Mouse (Mus musculus): ENCODE results near the gene Cyb5r4. TPM values are rescaled to one million over a fixed set of nuclear protein-coding genes. Genes with fewer than 3 reads are reported as not detected.
"Not testable (repeated sequence)": the region's sequence is repeated elsewhere in the genome, so short reads cannot be mapped to it uniquely, and the experiment has no call there.

The Cyb5r4 gene
- polyA plus RNA-seq, 1 experiment from 2014 or later: 110 TPM

- H3K36me3 ChIP-seq (ENCODE audit: control insufficient read depth, insufficient read depth, low read length): no peaks in the 10 kb centered on the region
- ATAC-seq (replicated peaks; ENCODE audit: low FRiP score): no peak
Measured at GRCm38 (mm10) chr9:87049425-87049824, 27.6 kb downstream of the Cyb5r4 start.

GRCm38 (mm10) chr9:87055547-87056235 is 33.9 kb downstream of the Cyb5r4 start:
- ATAC-seq (replicated peaks; ENCODE audit: low FRiP score) (no peak), DNase-seq (ENCODE audit: low spot score) (no peak)
- Histone ChIP-seq H3K9me3 (ENCODE audit: control insufficient read depth, low read length) (no peaks in the 10 kb centered on the region), H3K4me2 (ENCODE audit: low read depth, low read length, severe bottlenecking) (no peak overlapping the region), H3K27me3 (ENCODE audit: control insufficient read depth, insufficient read depth, low read length) (no peaks in the 10 kb centered on the region), H3K36me3 (ENCODE audit: control insufficient read depth, insufficient read depth, low read length) (peaks cover 3% of the 10 kb centered on the region; the same call in 1 of the 2 replicates), H3K4me3 (ENCODE audit: low read depth, low read length) (no peak overlapping the region), H3K4me1 (replicated peaks; ENCODE audit: control insufficient read depth, insufficient read depth, low read length) (no peaks in the 10 kb centered on the region), H3K27ac (ENCODE audit: low read depth, low read length) (no peak overlapping the region), H3K9ac (ENCODE audit: low read length) (no peak overlapping the region)
- WGBS: 90% methylated on average over 11 of the region's 11 CpGs

More at GRCm38 (mm10) chr9:87049425-87049824, 27.6 kb downstream of the Cyb5r4 start:
- H3K27me3 ChIP-seq (ENCODE audit: control insufficient read depth, insufficient read depth, low read length): no peaks in the 10 kb centered on the region
- no peak overlapping the region for H3K9ac ChIP-seq (ENCODE audit: low read length)
- no peaks in the 10 kb centered on the region for H3K9me3 ChIP-seq (ENCODE audit: control insufficient read depth, low read length)
- H3K27ac ChIP-seq (ENCODE audit: low read depth, low read length): no peak overlapping the region
- 87% methylated on average over 4 of the region's 4 CpGs for WGBS
- H3K4me3 ChIP-seq (ENCODE audit: low read depth, low read length): no peak overlapping the region
- DNase-seq (ENCODE audit: low spot score): no peak
- H3K4me2 ChIP-seq (ENCODE audit: low read depth, low read length, severe bottlenecking): no peak overlapping the region
- H3K4me1 ChIP-seq (replicated peaks; ENCODE audit: control insufficient read depth, insufficient read depth, low read length): no peaks in the 10 kb centered on the region

GRCm38 (mm10) chr9:87062337-87062736 is 40.5 kb downstream of the Cyb5r4 start:
- H3K36me3 ChIP-seq (ENCODE audit: control insufficient read depth, insufficient read depth, low read length): no peaks in the 10 kb centered on the region; the same call in 1 of the 2 replicates
- ATAC-seq (replicated peaks; ENCODE audit: low FRiP score): no peak

GRCm38 (mm10) chr9:87068160-87068559 is 46.3 kb downstream of the Cyb5r4 start:
- 94% methylated on average over 1 of the region's 1 CpGs for WGBS
- Histone ChIP-seq H3K36me3 (ENCODE audit: control insufficient read depth, insufficient read depth, low read length) (peaks cover 6% of the 10 kb centered on the region), H3K4me1 (replicated peaks; ENCODE audit: control insufficient read depth, insufficient read depth, low read length) (no peaks in the 10 kb centered on the region), H3K27ac (ENCODE audit: low read depth, low read length) (no peak overlapping the region), H3K4me2 (ENCODE audit: low read depth, low read length, severe bottlenecking) (no peak overlapping the region), H3K9ac (ENCODE audit: low read length) (no peak overlapping the region), H3K9me3 (ENCODE audit: control insufficient read depth, low read length) (no peaks in the 10 kb centered on the region), H3K27me3 (ENCODE audit: control insufficient read depth, insufficient read depth, low read length) (no peaks in the 10 kb centered on the region), H3K4me3 (ENCODE audit: low read depth, low read length) (no peak overlapping the region)
- no peak for DNase-seq (ENCODE audit: low spot score)
- no peak for ATAC-seq (replicated peaks; ENCODE audit: low FRiP score)

More at GRCm38 (mm10) chr9:87062337-87062736, 40.5 kb downstream of the Cyb5r4 start:
- Histone ChIP-seq H3K9me3 (ENCODE audit: control insufficient read depth, low read length) (no peaks in the 10 kb centered on the region), H3K4me2 (ENCODE audit: low read depth, low read length, severe bottlenecking) (no peak overlapping the region), H3K4me3 (ENCODE audit: low read depth, low read length) (no peak overlapping the region), H3K27ac (ENCODE audit: low read depth, low read length) (no peak overlapping the region), H3K4me1 (replicated peaks; ENCODE audit: control insufficient read depth, insufficient read depth, low read length) (no peaks in the 10 kb centered on the region), H3K9ac (ENCODE audit: low read length) (no peak overlapping the region), H3K27me3 (ENCODE audit: control insufficient read depth, insufficient read depth, low read length) (no peaks in the 10 kb centered on the region)
- 79% methylated on average over 5 of the region's 5 CpGs for WGBS
- DNase-seq (ENCODE audit: low spot score): no peak

- not testable (repeated sequence) for DNase-seq (ENCODE audit: low spot score); H3K4me2 ChIP-seq (ENCODE audit: low read depth, low read length, severe bottlenecking); H3K36me3 ChIP-seq (ENCODE audit: control insufficient read depth, insufficient read depth, low read length); H3K27ac ChIP-seq (ENCODE audit: low read depth, low read length); H3K9me3 ChIP-seq (ENCODE audit: control insufficient read depth, low read length); H3K4me1 ChIP-seq (replicated peaks; ENCODE audit: control insufficient read depth, insufficient read depth, low read length); H3K4me3 ChIP-seq (ENCODE audit: low read depth, low read length); ATAC-seq (replicated peaks; ENCODE audit: low FRiP score); H3K27me3 ChIP-seq (ENCODE audit: control insufficient read depth, insufficient read depth, low read length); H3K9ac ChIP-seq (ENCODE audit: low read length)
- WGBS: 85% methylated on average over 3 of the region's 3 CpGs
Measured at GRCm38 (mm10) chr9:87071566-87071965, 49.8 kb downstream of the Cyb5r4 start.

- no peak overlapping the region for H3K9ac ChIP-seq (ENCODE audit: low read length)
- H3K36me3 ChIP-seq (ENCODE audit: control insufficient read depth, insufficient read depth, low read length): no peaks in the 10 kb centered on the region
- no peak overlapping the region for H3K4me3 ChIP-seq (ENCODE audit: low read depth, low read length)
- no peaks in the 10 kb centered on the region for H3K27me3 ChIP-seq (ENCODE audit: control insufficient read depth, insufficient read depth, low read length)
- no peaks in the 10 kb centered on the region for H3K9me3 ChIP-seq (ENCODE audit: control insufficient read depth, low read length)
- H3K4me1 ChIP-seq (replicated peaks; ENCODE audit: control insufficient read depth, insufficient read depth, low read length): no peaks in the 10 kb centered on the region
- no peak overlapping the region for H3K27ac ChIP-seq (ENCODE audit: low read depth, low read length)
- no peak overlapping the region for H3K4me2 ChIP-seq (ENCODE audit: low read depth, low read length, severe bottlenecking)
- ATAC-seq (replicated peaks; ENCODE audit: low FRiP score) (peak; percentile 36; the same call in 1 of the 2 replicates), DNase-seq (ENCODE audit: low spot score) (no peak)
- 47% methylated on average over 2 of the region's 2 CpGs for WGBS
Measured at GRCm38 (mm10) chr9:87077919-87078318, 56.1 kb downstream of the Cyb5r4 start.

- H3K27me3 ChIP-seq (ENCODE audit: control insufficient read depth, insufficient read depth, low read length): no peaks in the 10 kb centered on the region
- no peak for ATAC-seq (replicated peaks; ENCODE audit: low FRiP score)
- H3K4me3 ChIP-seq (ENCODE audit: low read depth, low read length): no peak overlapping the region
- H3K4me2 ChIP-seq (ENCODE audit: low read depth, low read length, severe bottlenecking): no peak overlapping the region
- no peak overlapping the region for H3K27ac ChIP-seq (ENCODE audit: low read depth, low read length)
- H3K4me1 ChIP-seq (replicated peaks; ENCODE audit: control insufficient read depth, insufficient read depth, low read length): no peaks in the 10 kb centered on the region
- H3K9me3 ChIP-seq (ENCODE audit: control insufficient read depth, low read length): no peaks in the 10 kb centered on the region
- H3K9ac ChIP-seq (ENCODE audit: low read length): no peak overlapping the region
- 72% methylated on average over 2 of the region's 2 CpGs for WGBS
- H3K36me3 ChIP-seq (ENCODE audit: control insufficient read depth, insufficient read depth, low read length): no peaks in the 10 kb centered on the region
- no peak for DNase-seq (ENCODE audit: low spot score)
Measured at GRCm38 (mm10) chr9:87079511-87079910, 57.7 kb downstream of the Cyb5r4 start.

- WGBS: 92% methylated on average over 4 of the region's 4 CpGs
- Histone ChIP-seq H3K27ac (ENCODE audit: low read depth, low read length) (no peak overlapping the region), H3K9ac (ENCODE audit: low read length) (no peak overlapping the region), H3K4me1 (replicated peaks; ENCODE audit: control insufficient read depth, insufficient read depth, low read length) (no peaks in the 10 kb centered on the region), H3K4me2 (ENCODE audit: low read depth, low read length, severe bottlenecking) (no peak overlapping the region), H3K4me3 (ENCODE audit: low read depth, low read length) (no peak overlapping the region), H3K27me3 (ENCODE audit: control insufficient read depth, insufficient read depth, low read length) (no peaks in the 10 kb centered on the region), H3K9me3 (ENCODE audit: control insufficient read depth, low read length) (no peaks in the 10 kb centered on the region), H3K36me3 (ENCODE audit: control insufficient read depth, insufficient read depth, low read length) (no peaks in the 10 kb centered on the region)
- no peak for DNase-seq (ENCODE audit: low spot score)
- no peak for ATAC-seq (replicated peaks; ENCODE audit: low FRiP score)
Measured at GRCm38 (mm10) chr9:87086991-87087390, 65.2 kb downstream of the Cyb5r4 start.

- Histone ChIP-seq H3K9ac (ENCODE audit: low read length) (no peak overlapping the region), H3K4me1 (replicated peaks; ENCODE audit: control insufficient read depth, insufficient read depth, low read length) (no peaks in the 10 kb centered on the region), H3K36me3 (ENCODE audit: control insufficient read depth, insufficient read depth, low read length) (no peaks in the 10 kb centered on the region), H3K27me3 (ENCODE audit: control insufficient read depth, insufficient read depth, low read length) (no peaks in the 10 kb centered on the region), H3K4me2 (ENCODE audit: low read depth, low read length, severe bottlenecking) (no peak overlapping the region), H3K9me3 (ENCODE audit: control insufficient read depth, low read length) (no peaks in the 10 kb centered on the region), H3K4me3 (ENCODE audit: low read depth, low read length) (no peak overlapping the region), H3K27ac (ENCODE audit: low read depth, low read length) (no peak overlapping the region)
- no peak for DNase-seq (ENCODE audit: low spot score)
- WGBS: 62% methylated on average over 2 of the region's 2 CpGs
- ATAC-seq (replicated peaks; ENCODE audit: low FRiP score): no peak
Measured at GRCm38 (mm10) chr9:87097989-87098388, 76.2 kb downstream of the Cyb5r4 start.

Measured in forebrain, embryonic 11.5 days (tissue).